Mouse (Mus musculus): ENCODE measurements around the gene Tmem191c.

DNA sequence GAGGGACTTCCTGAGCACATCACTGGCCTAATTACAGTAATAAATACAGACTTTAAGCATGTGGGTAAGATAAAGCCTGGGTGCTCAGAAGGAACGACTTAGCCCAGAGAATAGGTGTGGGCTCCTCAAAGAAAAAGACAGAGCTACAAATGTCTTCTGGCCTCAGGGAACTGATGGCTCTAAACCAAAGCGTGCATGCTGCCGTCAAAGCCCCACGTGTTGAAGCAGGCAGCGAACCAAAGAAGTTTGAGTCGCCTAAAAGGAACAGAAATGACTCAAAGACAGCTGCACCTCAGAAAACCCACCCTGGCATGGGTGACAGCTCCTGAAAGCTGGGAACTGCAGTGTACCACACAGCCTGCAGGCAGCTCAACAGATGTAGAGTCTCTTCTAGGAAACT lies 4.0 kb upstream of the Tmem191c start:
- TF ChIP-seq CTCF (IDR thresholded peaks at IDR 0.05; ENCODE audit: control insufficient read depth, insufficient read depth, insufficient replicate concordance, low read depth, low read length) (no peak), POLR2A (IDR thresholded peaks at IDR 0.05; ENCODE audit: control insufficient read depth, low read depth, low read length) (no peak)
